ENCODE assay signal across 14 mouse cellular contexts in the genomic region with DNA sequence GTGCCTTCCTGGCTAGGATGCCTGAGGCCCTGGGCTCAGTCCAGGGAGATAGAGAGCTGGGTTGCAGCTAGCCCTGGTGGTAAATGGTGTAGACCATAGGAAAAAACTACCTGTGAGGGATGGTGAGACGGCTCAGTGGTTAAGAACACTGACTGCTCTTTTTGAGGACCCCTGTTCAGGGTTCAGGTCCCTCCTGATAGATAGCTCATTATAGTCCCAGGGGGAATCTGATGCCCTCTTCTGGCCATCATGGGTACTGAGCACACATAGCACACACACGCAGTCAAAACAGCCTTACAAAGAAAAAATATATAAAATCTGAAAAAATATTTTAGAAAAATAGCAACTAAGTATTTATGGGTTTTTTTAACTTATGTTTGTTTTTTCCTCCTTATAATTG. TPM values are rescaled to one million over a fixed set of nuclear protein-coding genes. Genes with fewer than 3 reads are reported as not detected.
DNase-seq lines count a peak whose midpoint lies in the region; ATAC-seq and TF ChIP-seq lines count a peak whose summit lies in the region.
"Had no signal": no experiment of that assay in that cellular context is flagged by ENCODE, and none has a peak within 500 bp of the region (broad histone marks: within the 10 kb centered on the region; RNA-seq: fewer than 3 reads in every experiment).

No protein-coding gene starts in this region.

- H3K9me3 ChIP-seq in hindbrain, postnatal 0 days (ENCODE audit: low read length), result no peaks in the 10 kb centered on the region
- no peaks in the 10 kb centered on the region for H3K9me3 ChIP-seq in hindbrain, embryonic 16.5 days (ENCODE audit: control insufficient read depth, low read length)
- H3K9me3 ChIP-seq in midbrain, postnatal 0 days (ENCODE audit: low read length), result no peaks in the 10 kb centered on the region
- H3K9me3 ChIP-seq in midbrain, embryonic 16.5 days (replicated peaks; ENCODE audit: control insufficient read depth, low read length, poor library complexity, severe bottlenecking), result no peaks in the 10 kb centered on the region
- H3K9me3 ChIP-seq in G1E (replicated peaks), result no peaks in the 10 kb centered on the region
- no peaks in the 10 kb centered on the region for H3K9me3 ChIP-seq in limb, embryonic 10.5 days (replicated peaks)
- H3K9me3 ChIP-seq: midbrain, embryonic 15.5 days had no signal

- no peak overlapping the region for H3K4me3 ChIP-seq in hindbrain, postnatal 0 days (ENCODE audit: low read length)
- no peak overlapping the region for H3K4me3 ChIP-seq in hindbrain, embryonic 16.5 days (ENCODE audit: low read length)
- no peak overlapping the region for H3K4me3 ChIP-seq in midbrain, postnatal 0 days (ENCODE audit: low read depth, low read length)
- H3K4me3 ChIP-seq in midbrain, embryonic 16.5 days (ENCODE audit: low read depth, low read length), result no peak overlapping the region
- no peak overlapping the region for H3K4me3 ChIP-seq in G1E (ENCODE audit: low read depth, low read length)
- H3K4me3 ChIP-seq in limb, embryonic 10.5 days, result no peak overlapping the region
- H3K4me3 ChIP-seq: midbrain, embryonic 15.5 days had no signal

- WGBS in hindbrain, postnatal 0 days, result 96% methylated on average over 2 of the region's 2 CpGs
- 96% methylated on average over 2 of the region's 2 CpGs for WGBS in hindbrain, embryonic 16.5 days
- 94% methylated on average over 2 of the region's 2 CpGs for WGBS in midbrain, postnatal 0 days
- 95% methylated on average over 2 of the region's 2 CpGs for WGBS in midbrain, embryonic 16.5 days
- 94% methylated on average over 2 of the region's 2 CpGs for WGBS in limb, embryonic 10.5 days

- 0 out of 2 replicates have a peak, but pooled peaks cover 4% of the 10 kb centered on the region for H3K36me3 ChIP-seq in hindbrain, postnatal 0 days (ENCODE audit: insufficient read depth, low read length)
- no peaks in the 10 kb centered on the region for H3K36me3 ChIP-seq in hindbrain, embryonic 16.5 days (ENCODE audit: control insufficient read depth, insufficient read depth, low read length)
- peaks cover under 1% of the 10 kb centered on the region; the same call in 1 of the 2 replicates for H3K36me3 ChIP-seq in midbrain, postnatal 0 days (ENCODE audit: insufficient read depth, low read length)
- no peaks in the 10 kb centered on the region for H3K36me3 ChIP-seq in midbrain, embryonic 16.5 days (ENCODE audit: control insufficient read depth, insufficient read depth, low read length)
- peaks cover 31% of the 10 kb centered on the region for H3K36me3 ChIP-seq in G1E (replicated peaks)
- peaks cover 23% of the 10 kb centered on the region for H3K36me3 ChIP-seq in limb, embryonic 10.5 days

- no peak overlapping the region for H3K9ac ChIP-seq in hindbrain, postnatal 0 days (replicated peaks; ENCODE audit: low read length)
- H3K9ac ChIP-seq in hindbrain, embryonic 16.5 days (ENCODE audit: low read depth, low read length), result no peak overlapping the region
- no peak overlapping the region for H3K9ac ChIP-seq in midbrain, postnatal 0 days (replicated peaks; ENCODE audit: low read length, poor library complexity, severe bottlenecking)
- no peak overlapping the region for H3K9ac ChIP-seq in midbrain, embryonic 16.5 days (ENCODE audit: low read depth, low read length)
- H3K9ac ChIP-seq: midbrain, embryonic 15.5 days had no signal

- ATAC-seq in hindbrain, postnatal 0 days, result no peak
- no peak for ATAC-seq in hindbrain, embryonic 16.5 days
- ATAC-seq in midbrain, postnatal 0 days (ENCODE audit: low FRiP score), result no peak
- ATAC-seq in midbrain, embryonic 16.5 days, result no peak
- ATAC-seq in G1E (ENCODE audit: extremely low read depth, insufficient number of reproducible peaks, low FRiP score, poor library complexity, severe bottlenecking), result no peak
- 0 out of 2 replicates have a peak, but pooled peaks have one; percentile 23 for ATAC-seq in megakaryocyte-erythroid progenitor cell, adult 5-6 weeks (replicated peaks; ENCODE audit: low FRiP score, low TSS enrichment, poor library complexity, severe bottlenecking)
- ATAC-seq: midbrain, embryonic 15.5 days had no signal

- peak; percentile 58 for TF ChIP-seq CTCF in hindbrain, postnatal 0 days (IDR thresholded peaks at IDR 0.05; ENCODE audit: low read depth)
- peak; percentile 60 for TF ChIP-seq CTCF in midbrain, postnatal 0 days (IDR thresholded peaks at IDR 0.05)
- TF ChIP-seq CTCF in G1E (IDR thresholded peaks at IDR 0.05; ENCODE audit: low read depth, low read length), result peak; percentile 39

- no peak overlapping the region for H3K4me2 ChIP-seq in hindbrain, postnatal 0 days (ENCODE audit: low read depth, low read length)
- no peak overlapping the region for H3K4me2 ChIP-seq in hindbrain, embryonic 16.5 days (ENCODE audit: low read length)
- no peak overlapping the region for H3K4me2 ChIP-seq in midbrain, postnatal 0 days (ENCODE audit: low read depth, low read length, poor library complexity, severe bottlenecking)
- no peak overlapping the region for H3K4me2 ChIP-seq in midbrain, embryonic 16.5 days (ENCODE audit: low read length)
- H3K4me2 ChIP-seq: midbrain, embryonic 15.5 days had no signal

- no peak for DNase-seq in hindbrain, postnatal 0 days (ENCODE audit: low spot score)
- DNase-seq in midbrain, postnatal 0 days (ENCODE audit: low spot score), result no peak
- no peak for DNase-seq in G1E (ENCODE audit: low spot score)
- no peak for DNase-seq in testis, postnatal 14 days (ENCODE audit: low spot score)
- no peak for DNase-seq in limb, embryonic 10.5 days (ENCODE audit: low spot score)

- H3K27me3 ChIP-seq in hindbrain, postnatal 0 days (ENCODE audit: insufficient read depth, low read length), result no peaks in the 10 kb centered on the region
- no peaks in the 10 kb centered on the region for H3K27me3 ChIP-seq in hindbrain, embryonic 16.5 days (replicated peaks; ENCODE audit: control insufficient read depth, insufficient read depth, low read length)
- no peaks in the 10 kb centered on the region for H3K27me3 ChIP-seq in midbrain, postnatal 0 days (ENCODE audit: insufficient read depth, low read length)
- H3K27me3 ChIP-seq in midbrain, embryonic 16.5 days (ENCODE audit: control insufficient read depth, insufficient read depth, low read depth, low read length), result no peaks in the 10 kb centered on the region
- H3K27me3 ChIP-seq in G1E (ENCODE audit: insufficient read depth, low read length), result no peaks in the 10 kb centered on the region
- no peaks in the 10 kb centered on the region for H3K27me3 ChIP-seq in limb, embryonic 10.5 days (ENCODE audit: low read depth, poor library complexity, severe bottlenecking)
- H3K27me3 ChIP-seq: midbrain, embryonic 15.5 days had no signal

- no peak overlapping the region for H3K27ac ChIP-seq in hindbrain, postnatal 0 days
- no peak overlapping the region for H3K27ac ChIP-seq in hindbrain, embryonic 16.5 days (ENCODE audit: low read depth, low read length)
- H3K27ac ChIP-seq in midbrain, postnatal 0 days (ENCODE audit: low read depth, low read length), result no peak overlapping the region
- H3K27ac ChIP-seq in midbrain, embryonic 16.5 days (ENCODE audit: low read length), result no peak overlapping the region
- no peak overlapping the region for H3K27ac ChIP-seq in limb, embryonic 10.5 days
- H3K27ac ChIP-seq: midbrain, embryonic 15.5 days had no signal

- H3K4me1 ChIP-seq in hindbrain, postnatal 0 days (ENCODE audit: insufficient read depth, low read length), result no peaks in the 10 kb centered on the region; the same call in 1 of the 2 replicates
- peaks cover 6% of the 10 kb centered on the region for H3K4me1 ChIP-seq in hindbrain, embryonic 16.5 days (ENCODE audit: control insufficient read depth, insufficient read depth, low read depth, low read length)
- H3K4me1 ChIP-seq in midbrain, postnatal 0 days (ENCODE audit: insufficient read depth, low read length), result peaks cover 2% of the 10 kb centered on the region; the same call in 1 of the 2 replicates
- H3K4me1 ChIP-seq in midbrain, embryonic 16.5 days (ENCODE audit: control insufficient read depth, insufficient read depth, low read length), result peaks cover 15% of the 10 kb centered on the region
- H3K4me1 ChIP-seq in G1E (ENCODE audit: insufficient read depth, low read depth, low read length), result peaks cover 16% of the 10 kb centered on the region
- peaks cover 7% of the 10 kb centered on the region for H3K4me1 ChIP-seq in limb, embryonic 10.5 days

RNA-seq across cellular contexts. Expression of a gene that starts 6.3 kb away (rescaled TPM):
- total RNA-seq in hindbrain, postnatal 0 days (2014; rRNA removed), result 21.7 and 29.0 TPM in 2 replicates
- polyA plus RNA-seq in hindbrain, postnatal 0 days (2015; fragmentation: Nextera tagmentation; extraction: Ambion mirVana), result 22.8 and 24.7 TPM in 2 replicates
- 26.6 and 27.6 TPM in 2 replicates for polyA plus RNA-seq in hindbrain, embryonic 16.5 days (2015; fragmentation: Nextera tagmentation; extraction: Ambion mirVana)
- total RNA-seq in midbrain, postnatal 0 days (2014; rRNA removed), result 35.1 and 44.2 TPM in 2 replicates
- 26.9 and 28.8 TPM in 2 replicates for polyA plus RNA-seq in midbrain, postnatal 0 days (2015; fragmentation: Nextera tagmentation; extraction: Ambion mirVana)
- polyA plus RNA-seq in midbrain, embryonic 16.5 days (2015; fragmentation: Nextera tagmentation; extraction: Ambion mirVana), result 30.4 and 31.0 TPM in 2 replicates
- total RNA-seq in G1E (2014; fragmentation: Nextera tagmentation), result 6.3 and 6.7 TPM in 2 replicates
- 13.5 and 14.1 TPM in 2 replicates for total RNA-seq in G1E (2017)
- 12.7 and 13.3 TPM in 2 replicates for polyA plus RNA-seq in G1E (2012)
- total RNA-seq in megakaryocyte-erythroid progenitor cell, adult 5-6 weeks (2014; fragmentation: Nextera tagmentation), result 12.0 and 13.1 TPM in 2 replicates
- 15.8 and 17.1 TPM in 2 replicates for total RNA-seq in megakaryocyte-erythroid progenitor cell, adult 5-6 weeks (2017)
- 25.9 and 28.7 TPM in 2 replicates for polyA plus RNA-seq in limb, embryonic 10.5 days (2016; fragmentation: Nextera tagmentation; extraction: Ambion mirVana)

RNA-seq across cellular contexts. Expression of a gene that starts 9.6 kb away (rescaled TPM):
- not detected in 2 replicates for total RNA-seq in hindbrain, postnatal 0 days (2014; rRNA removed)
- polyA plus RNA-seq in hindbrain, postnatal 0 days (2015; fragmentation: Nextera tagmentation; extraction: Ambion mirVana), result not detected in 2 replicates
- not detected in 2 replicates for polyA plus RNA-seq in hindbrain, embryonic 16.5 days (2015; fragmentation: Nextera tagmentation; extraction: Ambion mirVana)
- 0.44 TPM in 1 of 2 replicates, not detected in the other for total RNA-seq in midbrain, postnatal 0 days (2014; rRNA removed)
- polyA plus RNA-seq in midbrain, postnatal 0 days (2015; fragmentation: Nextera tagmentation; extraction: Ambion mirVana), result not detected in 2 replicates
- not detected in 2 replicates for polyA plus RNA-seq in midbrain, embryonic 16.5 days (2015; fragmentation: Nextera tagmentation; extraction: Ambion mirVana)
- not detected in 2 replicates for total RNA-seq in G1E (2014; fragmentation: Nextera tagmentation)
- total RNA-seq in G1E (2017), result 0.29 TPM in 1 of 2 replicates, not detected in the other
- not detected in 2 replicates for polyA plus RNA-seq in G1E (2012)
- not detected in 2 replicates for total RNA-seq in megakaryocyte-erythroid progenitor cell, adult 5-6 weeks (2014; fragmentation: Nextera tagmentation)
- total RNA-seq in megakaryocyte-erythroid progenitor cell, adult 5-6 weeks (2017), result not detected in 2 replicates
- not detected in 2 replicates for polyA plus RNA-seq in limb, embryonic 10.5 days (2016; fragmentation: Nextera tagmentation; extraction: Ambion mirVana)
- total RNA-seq: common myeloid progenitor, adult 5-6 weeks; gastrocnemius, adult 8-10 months; left cerebral cortex, adult 18-20 months had no signal
- polyA plus RNA-seq: heart, embryonic 14.5 days; lung, embryonic 16.5 days; midbrain, embryonic 15.5 days had no signal

RNA-seq across cellular contexts. Expression of a gene that starts 21.1 kb away (rescaled TPM):
- total RNA-seq in hindbrain, postnatal 0 days (2014; rRNA removed), result 21.3 and 26.0 TPM in 2 replicates
- polyA plus RNA-seq in hindbrain, postnatal 0 days (2015; fragmentation: Nextera tagmentation; extraction: Ambion mirVana), result 32.4 and 33.3 TPM in 2 replicates
- 38.4 and 40.0 TPM in 2 replicates for polyA plus RNA-seq in hindbrain, embryonic 16.5 days (2015; fragmentation: Nextera tagmentation; extraction: Ambion mirVana)
- 32.4 and 37.1 TPM in 2 replicates for total RNA-seq in midbrain, postnatal 0 days (2014; rRNA removed)
- polyA plus RNA-seq in midbrain, postnatal 0 days (2015; fragmentation: Nextera tagmentation; extraction: Ambion mirVana), result 27.2 and 29.2 TPM in 2 replicates
- 31.9 and 37.9 TPM in 2 replicates for polyA plus RNA-seq in midbrain, embryonic 16.5 days (2015; fragmentation: Nextera tagmentation; extraction: Ambion mirVana)
- total RNA-seq in G1E (2014; fragmentation: Nextera tagmentation) (25.2 and 29.3 TPM in 2 replicates), G1E (2017) (8.1 and 8.8 TPM in 2 replicates)
- 1.4 and 2.1 TPM in 2 replicates for polyA plus RNA-seq in G1E (2012)
- total RNA-seq in megakaryocyte-erythroid progenitor cell, adult 5-6 weeks (2014; fragmentation: Nextera tagmentation), result 7.8 TPM in 2 replicates
- total RNA-seq in megakaryocyte-erythroid progenitor cell, adult 5-6 weeks (2017), result 5.0 and 8.4 TPM in 2 replicates
- 63.3 and 65.9 TPM in 2 replicates for polyA plus RNA-seq in limb, embryonic 10.5 days (2016; fragmentation: Nextera tagmentation; extraction: Ambion mirVana)

RNA-seq across cellular contexts. Expression of a gene that starts 22.9 kb away (rescaled TPM):
- total RNA-seq in hindbrain, postnatal 0 days (2014; rRNA removed), result 0.97 and 4.6 TPM in 2 replicates
- 5.3 and 6.2 TPM in 2 replicates for polyA plus RNA-seq in hindbrain, postnatal 0 days (2015; fragmentation: Nextera tagmentation; extraction: Ambion mirVana)
- polyA plus RNA-seq in hindbrain, embryonic 16.5 days (2015; fragmentation: Nextera tagmentation; extraction: Ambion mirVana), result 4.6 and 5.4 TPM in 2 replicates
- total RNA-seq in midbrain, postnatal 0 days (2014; rRNA removed), result 2.0 and 2.9 TPM in 2 replicates
- polyA plus RNA-seq in midbrain, postnatal 0 days (2015; fragmentation: Nextera tagmentation; extraction: Ambion mirVana), result 4.3 and 4.5 TPM in 2 replicates
- polyA plus RNA-seq in midbrain, embryonic 16.5 days (2015; fragmentation: Nextera tagmentation; extraction: Ambion mirVana), result 3.5 and 3.8 TPM in 2 replicates
- total RNA-seq in G1E (2014; fragmentation: Nextera tagmentation) (69.6 and 73.4 TPM in 2 replicates), G1E (2017) (23.9 and 36.4 TPM in 2 replicates)
- 73.1 and 75.4 TPM in 2 replicates for polyA plus RNA-seq in G1E (2012)
- total RNA-seq in megakaryocyte-erythroid progenitor cell, adult 5-6 weeks (2014; fragmentation: Nextera tagmentation), result 35.5 and 49.4 TPM in 2 replicates
- 28.0 and 30.7 TPM in 2 replicates for total RNA-seq in megakaryocyte-erythroid progenitor cell, adult 5-6 weeks (2017)
- 3.0 and 3.4 TPM in 2 replicates for polyA plus RNA-seq in limb, embryonic 10.5 days (2016; fragmentation: Nextera tagmentation; extraction: Ambion mirVana)
